Mouse (Mus musculus) erythroblast, adult 5-6 weeks (primary cell): ENCODE results near the gene Nacc1. TPM values are rescaled to one million over a fixed set of nuclear protein-coding genes. Genes with fewer than 3 reads are reported as not detected.

Experiments used
- ATAC-seq: replicated peaks from 2 replicates; pipeline ENCODE4 v1.8.0; 2016; ENCODE audit warnings: moderate number of reproducible peaks, mild to moderate bottlenecking, moderate TSS enrichment, inconsistent platforms; ENCODE audit not compliant: poor library complexity, low FRiP score, severe bottlenecking
- total RNA-seq, 2 experiments: library from RNA; stranded (forward) in 1 of 2; stranded (reverse) in 1 of 2; fragments of 150-400 nt in 1 of 2; fragments of 200-764, 138-1000 nt in 1 of 2; gene quantifications; 2 replicates each; pipeline versions ENCODE4 v1.2.3 to v1.2.4; 2015 to 2017; ENCODE audit warnings: low replicate concordance in 2 of 2

The Nacc1 gene
- total RNA-seq, 2 experiments from 2014 or later = 12.7 to 13.1 TPM

DNA sequence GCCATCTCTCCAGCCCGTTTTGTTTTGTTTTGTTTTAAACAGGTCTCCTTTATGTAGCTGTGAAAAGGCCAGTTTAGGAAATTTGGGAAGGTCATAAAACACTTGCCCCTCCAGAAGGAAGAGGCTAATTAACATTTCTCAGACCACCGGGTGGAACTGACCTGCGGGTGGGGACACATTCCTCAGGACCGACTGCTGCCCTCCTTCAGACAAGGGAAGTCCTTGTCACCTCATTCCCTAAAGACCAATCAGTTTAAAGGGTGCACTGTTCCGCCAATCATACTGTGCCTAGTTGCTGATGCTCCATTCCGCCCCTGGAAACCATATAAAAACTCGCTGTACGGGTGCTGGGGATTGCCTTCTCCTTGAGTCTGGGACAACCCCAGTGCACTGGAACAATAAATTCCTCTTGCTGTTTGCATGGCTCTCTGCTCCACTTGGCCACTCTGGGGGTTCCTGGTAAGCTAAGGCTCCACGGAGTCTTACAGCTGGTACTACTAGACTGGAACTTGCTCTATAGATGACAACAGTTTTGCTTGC lies 34.5 kb downstream of the Nacc1 start:
- no peak for ATAC-seq

DNA sequence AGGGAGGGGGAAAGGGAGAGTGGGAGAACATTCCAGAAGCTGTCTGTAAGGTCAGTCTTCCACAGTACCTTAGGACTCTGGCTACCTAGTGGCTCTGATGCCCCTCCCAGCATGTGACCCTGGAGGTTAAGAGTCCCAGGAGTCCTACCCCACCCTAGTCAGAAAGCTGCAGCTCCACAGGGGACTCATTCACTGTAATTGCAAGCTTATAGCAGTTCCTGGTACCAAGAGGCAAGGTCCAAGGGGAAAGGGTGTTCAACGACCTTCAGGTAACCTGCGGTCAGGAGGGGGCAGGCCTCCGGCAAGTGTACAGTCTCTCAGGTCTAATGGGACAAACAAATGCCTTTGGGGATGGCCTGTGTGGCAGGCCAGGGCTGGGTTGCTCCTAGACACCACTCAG lies 37.4 kb downstream of the Nacc1 start:
- no peak for ATAC-seq

DNA sequence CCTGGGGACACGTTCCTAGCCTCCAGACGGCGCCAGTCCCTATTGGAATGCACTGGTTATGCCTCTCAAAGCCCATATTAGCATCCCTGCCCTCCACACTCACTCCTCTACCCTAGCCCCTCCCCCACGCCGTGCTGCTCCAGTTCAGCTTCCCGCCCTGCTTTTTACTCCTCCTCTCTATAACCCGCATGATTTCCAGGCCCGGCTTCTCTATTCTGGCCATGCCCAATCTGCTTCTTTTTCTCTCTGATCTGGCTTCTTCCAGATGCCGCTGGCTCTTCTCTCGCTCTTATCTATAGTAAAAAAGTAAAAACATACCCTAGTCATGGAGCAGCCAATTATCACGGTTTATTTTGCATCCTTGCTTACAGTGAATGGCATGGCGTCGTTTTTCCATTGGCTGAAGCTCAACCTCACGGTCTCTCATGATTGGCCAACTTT lies 40.2 kb downstream of the Nacc1 start:
- 0 out of 2 replicates have a peak, but pooled peaks have one; percentile 36 for ATAC-seq

DNA sequence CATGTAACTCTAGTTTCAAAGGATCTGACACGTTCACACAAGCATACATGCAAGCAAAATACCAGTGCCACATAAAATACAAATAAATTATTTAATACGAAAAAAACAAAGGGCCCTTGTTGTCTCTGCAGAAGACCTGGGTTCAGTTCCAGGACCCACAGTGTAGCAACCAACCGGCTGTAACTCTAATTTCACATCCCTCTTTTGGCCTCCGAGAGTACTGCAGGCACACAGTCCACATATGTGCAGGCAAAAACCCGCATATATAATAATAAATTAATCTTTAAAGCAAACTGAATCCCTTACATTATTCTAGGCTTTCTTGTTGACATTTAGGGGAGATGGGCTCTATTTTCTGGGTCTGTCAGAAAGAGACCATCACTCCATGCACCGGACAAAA lies 40.9 kb downstream of the Nacc1 start:
- ATAC-seq = no peak

DNA sequence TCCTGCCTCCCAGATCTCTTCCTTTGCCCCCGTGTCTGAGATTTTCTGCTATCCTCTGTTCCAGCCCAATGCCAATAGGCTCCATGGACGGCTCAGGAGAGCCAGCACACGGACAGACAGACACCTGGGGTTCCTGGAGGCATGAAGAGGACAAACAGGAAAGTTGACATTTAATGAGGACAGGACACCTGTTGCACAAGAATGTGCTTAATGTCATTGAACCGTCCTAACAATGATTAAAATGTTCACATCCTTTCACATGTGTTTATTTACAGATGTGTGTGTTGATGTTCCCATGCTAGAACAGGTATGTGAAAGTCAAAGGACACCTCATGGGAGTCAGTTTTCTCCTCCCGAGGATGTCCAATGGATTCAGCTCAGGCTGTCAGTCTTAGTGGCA lies 44.6 kb downstream of the Nacc1 start:
- no peak for ATAC-seq

DNA sequence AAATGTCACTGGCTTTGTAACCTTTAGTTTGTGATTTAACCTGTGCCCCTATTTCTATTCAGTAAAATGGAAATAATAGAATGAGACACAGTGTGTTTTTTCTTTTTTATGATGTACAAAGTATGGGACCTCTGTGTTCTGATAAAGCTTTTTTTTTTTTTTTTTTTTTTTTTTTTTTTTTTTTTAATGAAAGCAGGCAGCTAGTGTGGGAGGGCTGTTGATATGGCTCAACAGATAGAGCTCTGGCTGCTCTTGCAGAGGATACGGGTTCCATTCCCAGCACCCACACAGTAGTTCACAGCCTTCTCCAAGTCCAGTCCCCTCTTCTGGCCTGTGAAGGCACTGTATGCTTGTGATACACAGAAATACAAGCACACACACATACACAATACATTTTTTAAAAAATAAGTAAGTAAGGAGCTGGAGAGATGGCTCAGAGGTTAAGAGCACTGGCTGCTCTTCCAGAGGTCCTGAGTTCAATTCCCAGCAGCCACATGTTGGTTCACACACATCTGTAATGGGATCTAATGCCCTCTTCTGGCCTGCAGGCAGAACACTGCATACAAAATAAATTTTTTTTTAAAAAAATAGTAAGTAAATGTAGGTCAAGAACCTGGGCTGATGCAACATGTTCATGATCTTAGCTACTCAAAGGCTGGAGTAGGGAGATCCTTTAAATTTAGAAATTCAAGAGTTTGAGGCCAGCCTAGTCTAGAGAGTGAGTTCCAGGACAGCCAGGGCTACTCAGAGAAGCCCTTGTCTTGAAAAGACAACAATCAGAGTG lies 45.9 kb downstream of the Nacc1 start:
- ATAC-seq = no peak

DNA sequence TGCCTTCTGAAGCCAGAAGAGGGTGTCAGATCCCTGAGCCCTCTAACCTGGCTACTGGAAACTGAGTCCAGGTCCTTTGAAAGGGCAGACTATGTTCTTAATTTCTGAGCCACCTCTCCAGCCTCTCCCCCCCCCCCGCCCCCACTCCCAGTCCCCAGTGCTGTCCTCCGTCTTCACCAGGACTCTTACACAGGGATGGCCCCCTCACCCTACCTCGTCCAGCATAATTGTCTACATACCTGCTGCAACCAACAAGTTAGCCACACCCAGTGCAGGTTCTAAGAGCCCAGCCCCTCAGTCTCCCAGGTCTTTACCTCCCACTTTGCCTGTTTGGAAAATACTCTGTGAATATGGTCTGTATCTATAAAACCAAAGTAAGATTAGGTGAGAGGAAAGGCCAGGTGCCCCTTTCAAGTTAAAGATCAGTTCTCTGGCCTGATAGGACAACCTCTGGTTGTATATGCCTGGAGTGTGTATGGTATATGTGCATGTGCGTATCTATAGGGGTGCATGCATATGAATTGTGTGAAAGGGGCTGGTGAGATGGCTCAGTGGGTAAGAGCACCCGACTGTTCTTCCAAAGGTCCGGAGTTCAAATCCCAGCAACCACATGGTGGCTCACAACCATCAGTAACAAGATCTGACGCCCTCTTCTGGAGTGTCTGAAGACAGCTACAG lies 46.9 kb downstream of the Nacc1 start:
- ATAC-seq = no peak

DNA sequence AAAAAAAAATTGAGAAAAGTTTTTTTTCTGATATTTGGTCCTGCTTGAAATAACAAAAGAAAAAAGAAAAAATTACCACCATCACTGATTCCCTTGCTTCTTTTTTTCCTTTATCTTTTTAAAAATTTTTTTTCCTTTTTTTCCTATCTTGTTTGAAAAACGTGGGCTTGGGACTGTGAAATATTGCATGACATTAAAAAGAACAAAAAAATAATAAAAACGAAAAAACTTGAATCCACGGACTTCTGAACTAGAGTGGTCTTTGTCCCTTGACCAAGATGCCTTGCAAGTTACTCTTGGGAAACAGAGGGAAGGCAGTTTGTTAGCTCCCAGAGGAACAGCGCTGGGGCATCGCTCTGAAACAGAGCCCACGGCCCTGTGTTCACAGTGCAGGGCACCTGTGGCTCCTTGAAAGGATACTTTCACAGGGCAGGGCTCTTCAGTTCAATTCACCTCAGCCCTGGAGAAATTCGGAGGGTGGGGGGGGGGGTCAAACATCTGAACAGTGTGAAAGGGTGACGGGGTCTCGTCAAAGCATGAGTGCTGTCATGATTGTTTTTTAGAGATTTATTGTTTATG lies 47.6 kb downstream of the Nacc1 start:
- no peak for ATAC-seq

DNA sequence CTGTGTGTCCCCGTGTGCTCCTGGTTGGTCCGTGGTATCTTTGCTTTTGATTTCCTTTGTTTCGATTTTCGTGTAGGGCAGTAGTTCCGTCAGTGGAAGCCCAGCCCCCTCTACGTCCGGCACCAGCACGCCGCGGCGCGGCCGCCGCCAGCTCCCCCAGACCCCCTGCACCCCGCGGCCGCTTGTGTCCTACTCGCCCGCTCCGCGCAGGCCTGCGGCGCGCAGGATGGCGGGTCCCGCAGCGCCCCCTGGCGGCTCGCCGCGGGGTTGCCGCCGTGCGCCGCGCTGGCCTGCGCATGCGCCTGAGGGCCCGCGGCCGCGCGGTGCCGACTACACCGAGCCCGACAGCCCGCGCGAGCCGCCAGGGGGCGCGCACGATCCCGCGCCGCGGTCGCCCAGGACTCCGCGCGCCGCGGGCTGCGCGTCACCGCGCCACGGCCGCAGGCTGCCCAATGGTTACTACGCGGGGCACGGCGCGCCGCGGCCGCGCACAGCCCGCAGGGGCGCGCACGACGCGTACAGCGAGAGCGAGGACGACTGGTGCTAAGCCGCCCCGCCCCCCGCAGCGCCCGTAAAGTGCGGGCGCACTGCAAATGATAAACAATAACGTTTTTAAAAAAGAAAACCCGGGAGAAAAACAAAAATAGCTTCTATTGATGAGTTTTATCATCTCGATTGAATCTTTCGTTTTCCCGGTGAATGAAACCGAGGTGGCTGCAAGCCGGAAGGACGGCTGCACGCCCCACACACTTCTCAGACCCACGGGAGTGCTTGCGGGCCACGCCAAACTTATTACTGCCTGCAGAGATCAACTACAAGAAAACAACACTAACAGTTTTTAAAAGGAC lies 48.3 kb downstream of the Nacc1 start:
- ATAC-seq = peak; percentile 86

DNA sequence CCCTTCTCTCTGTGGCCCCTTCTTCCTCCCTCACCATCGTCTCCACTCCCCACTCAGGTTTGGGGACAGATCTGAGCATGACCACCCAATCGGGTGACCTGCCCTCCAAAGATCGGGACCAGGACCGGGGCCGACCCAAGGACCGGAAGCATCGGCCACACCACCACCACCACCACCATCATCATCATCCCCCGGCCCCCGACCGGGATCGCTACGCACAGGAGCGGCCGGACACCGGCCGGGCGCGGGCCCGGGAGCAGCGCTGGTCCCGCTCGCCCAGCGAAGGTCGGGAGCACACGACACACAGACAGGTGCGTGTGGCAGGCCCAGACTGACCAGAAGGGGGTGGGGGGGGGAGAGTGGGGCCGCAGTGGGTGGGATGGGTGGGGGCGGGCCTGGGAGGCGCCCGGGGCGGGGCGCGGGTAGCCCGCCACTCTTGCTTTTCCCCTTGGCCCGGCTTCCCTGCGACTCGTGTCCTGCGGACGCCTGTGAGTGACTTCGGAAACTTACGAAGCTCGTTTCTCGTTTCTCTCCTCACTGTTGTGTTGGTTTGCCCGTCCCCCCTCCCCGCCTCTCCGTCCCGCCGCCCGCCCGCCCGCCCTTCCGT lies 49.0 kb downstream of the Nacc1 start:
- ATAC-seq = 0 out of 2 replicates have a peak, but pooled peaks have one; percentile 7

DNA sequence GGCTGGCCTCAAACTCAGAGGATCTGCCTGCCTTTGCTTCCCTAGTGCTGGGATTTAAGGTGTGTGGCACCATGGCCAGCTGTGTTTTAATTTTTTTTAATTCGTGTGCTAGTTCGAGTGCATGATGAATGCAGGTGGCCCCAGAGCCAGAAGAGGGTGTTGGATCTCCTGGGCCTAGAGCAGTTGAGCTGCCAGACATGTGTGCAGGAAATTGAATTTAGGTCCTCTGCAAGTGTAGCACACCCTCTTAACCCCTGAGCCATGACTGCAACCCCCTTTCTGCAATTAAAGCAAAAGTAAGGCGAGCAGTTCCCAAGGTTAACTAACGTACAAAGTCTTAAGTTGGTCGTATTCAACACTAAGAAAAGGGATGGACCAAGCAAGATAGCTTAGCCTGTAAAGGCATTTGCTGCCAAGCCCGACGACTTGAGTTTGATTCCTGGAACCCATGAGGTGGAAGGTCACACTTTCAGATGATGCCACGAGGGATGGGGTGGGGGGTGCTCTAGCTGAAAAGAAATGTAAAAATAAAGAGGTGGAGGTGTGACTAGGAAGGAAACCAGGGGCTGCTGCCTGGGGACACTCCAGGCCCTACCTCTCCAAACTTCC lies 49.6 kb downstream of the Nacc1 start:
- ATAC-seq = no peak

DNA sequence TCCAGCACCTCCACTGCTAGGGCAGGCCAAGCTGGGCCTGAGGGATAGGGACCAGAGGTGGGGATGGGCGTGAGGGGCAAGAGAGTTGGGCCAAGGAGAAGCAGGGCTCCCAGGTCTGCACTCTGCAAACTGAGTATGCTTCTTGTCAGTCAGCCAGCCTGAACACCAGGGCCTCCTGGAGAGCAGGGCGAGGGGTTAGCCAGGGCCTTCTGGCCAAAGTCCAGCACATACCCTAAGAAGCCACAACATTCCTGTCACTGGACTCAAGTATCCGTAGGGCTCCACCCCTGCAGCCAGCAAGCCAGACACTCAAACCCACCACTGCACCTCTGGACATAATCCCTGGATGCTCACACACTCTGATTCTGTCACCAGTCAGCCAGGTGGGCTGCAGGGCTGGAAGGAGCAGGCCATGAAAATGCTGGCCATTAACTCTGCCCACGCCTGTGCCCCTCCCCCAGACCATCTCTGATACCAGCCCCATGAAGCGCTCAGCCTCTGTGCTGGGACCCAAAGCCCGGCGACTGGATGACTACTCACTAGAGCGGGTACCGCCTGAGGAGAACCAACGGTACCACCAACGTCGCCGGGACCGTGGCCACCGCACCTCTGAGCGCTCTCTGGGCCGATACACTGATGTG lies 51.5 kb downstream of the Nacc1 start:
- ATAC-seq = no peak

DNA sequence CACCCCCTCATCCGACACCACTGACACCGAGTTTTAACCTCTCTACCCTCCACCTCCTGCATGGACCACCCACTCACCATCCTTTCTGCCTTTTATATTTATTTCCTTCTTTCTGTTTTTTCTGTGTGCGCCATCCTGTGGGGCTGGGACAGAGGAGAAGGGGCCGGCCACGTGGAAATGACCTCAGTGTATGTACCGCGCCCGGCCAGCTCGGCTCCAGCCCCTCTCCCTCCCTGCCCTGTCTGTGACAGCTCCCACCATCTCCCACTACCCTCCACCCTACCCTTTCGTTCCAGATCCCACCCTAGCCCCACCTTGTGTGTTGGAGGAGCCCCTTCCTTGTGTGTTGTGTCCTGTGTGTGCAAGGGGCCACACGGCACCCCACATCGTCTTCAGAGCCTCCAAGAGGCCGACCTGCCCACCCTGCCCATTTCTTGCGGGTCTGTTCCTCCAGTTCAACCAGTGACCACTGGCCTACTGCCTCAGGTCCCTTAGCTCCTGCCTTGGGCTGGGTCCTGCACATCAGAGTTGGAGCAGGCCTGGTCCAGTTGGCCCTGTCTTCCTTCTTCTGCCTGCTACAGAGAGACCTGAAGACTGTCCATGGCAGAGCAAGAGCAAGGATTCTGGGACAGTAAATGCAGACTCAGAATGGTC lies 52.1 kb downstream of the Nacc1 start:
- no peak for ATAC-seq

DNA sequence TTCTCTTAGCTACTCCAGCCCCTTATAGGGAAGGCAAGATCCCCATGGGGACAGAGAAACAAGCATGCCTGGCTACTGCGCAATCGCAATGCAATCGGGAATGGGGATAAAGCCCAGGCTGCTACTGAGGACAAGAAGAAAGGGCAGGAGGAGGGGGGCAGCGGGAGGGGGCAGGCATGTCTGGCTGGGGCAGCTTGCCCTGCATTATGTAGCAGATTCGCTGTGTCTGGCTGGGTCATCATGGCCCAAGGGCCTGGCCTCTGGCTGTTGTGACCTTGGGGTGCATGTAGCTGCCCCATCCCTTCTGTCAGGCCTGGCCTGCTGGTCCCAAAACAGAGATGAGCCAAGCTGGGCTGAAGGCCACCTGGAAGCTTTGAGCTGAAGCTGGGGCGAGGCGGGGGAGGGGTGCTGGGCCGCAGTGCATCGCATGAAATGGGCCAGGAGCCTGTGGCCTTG lies 52.8 kb downstream of the Nacc1 start:
- no peak for ATAC-seq

DNA sequence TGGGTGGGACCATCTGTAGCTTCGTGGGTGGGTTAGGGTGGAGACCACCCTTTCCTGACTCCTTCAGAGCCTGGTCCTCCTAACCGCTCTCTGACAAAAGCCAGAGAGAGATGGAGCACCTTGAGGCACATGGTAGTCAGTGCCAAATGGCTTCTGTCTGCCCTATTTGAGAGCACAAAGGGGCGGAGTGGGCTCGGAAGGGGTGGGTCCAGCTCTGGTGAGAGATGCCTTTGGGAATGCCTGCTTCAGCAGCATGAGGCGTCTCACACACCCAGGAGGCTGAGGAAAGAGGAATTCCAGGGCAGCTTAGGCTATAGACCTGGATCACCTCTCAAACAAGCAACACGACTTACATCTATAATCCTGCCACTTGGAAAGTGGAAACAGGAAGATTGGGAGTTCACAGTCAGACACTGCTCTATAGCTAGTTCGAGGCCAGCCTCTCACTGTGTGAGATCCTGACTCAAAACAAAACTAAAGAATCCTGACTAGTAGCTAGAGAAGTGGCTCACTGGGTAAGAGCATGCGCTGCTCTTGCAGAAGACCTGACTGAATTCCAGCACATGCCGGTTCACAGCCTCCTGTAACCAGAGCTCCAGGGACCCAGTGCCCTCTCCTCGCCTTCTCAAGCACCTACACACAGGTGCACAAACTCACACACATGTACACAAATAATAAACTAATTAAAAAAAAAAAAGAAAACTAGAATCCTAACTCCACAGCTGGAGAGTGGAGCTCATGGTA lies 53.6 kb downstream of the Nacc1 start:
- ATAC-seq = no peak

DNA sequence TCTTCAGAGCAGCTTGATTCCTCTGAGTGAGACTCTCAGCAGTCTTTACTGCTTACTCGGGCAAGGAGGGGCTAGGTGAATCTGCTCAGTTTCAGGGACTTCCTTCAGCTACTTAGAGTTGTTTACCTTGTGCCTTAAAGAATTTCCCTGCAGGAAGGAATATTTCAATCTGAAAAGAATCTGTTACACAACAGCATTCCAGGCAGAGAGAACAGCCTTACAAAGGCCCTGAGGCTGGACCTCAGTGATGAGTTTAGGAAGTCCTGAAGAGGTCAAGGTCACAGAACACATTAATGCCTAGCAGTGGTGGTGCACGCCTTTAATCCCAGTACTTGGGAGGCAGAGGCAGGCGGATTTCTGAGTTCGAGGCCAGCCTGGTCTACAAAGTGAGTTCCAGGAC lies 55.8 kb downstream of the Nacc1 start:
- no peak for ATAC-seq

DNA sequence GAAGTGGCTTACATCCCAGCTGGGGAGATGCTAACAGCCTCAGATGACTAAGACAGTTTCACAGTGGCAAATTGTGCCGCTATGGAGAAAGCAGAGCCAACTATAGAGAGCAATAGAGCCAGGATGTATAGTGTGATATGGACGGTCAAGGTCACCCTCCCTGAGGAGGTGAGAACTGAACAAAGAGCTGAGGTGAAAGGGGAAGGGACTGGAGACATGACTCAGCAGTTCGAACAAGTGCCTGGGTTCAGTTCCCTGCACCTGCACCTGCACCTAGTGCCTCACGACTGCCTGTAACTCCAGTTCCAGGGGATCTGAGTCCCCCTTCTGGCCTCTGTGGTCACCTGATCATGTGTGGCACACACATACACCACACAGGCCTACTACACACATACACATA lies 57.5 kb downstream of the Nacc1 start:
- no peak for ATAC-seq
